Mouse (Mus musculus): ENCODE data around the gene Dmd.

Gene Dmd

DNA sequence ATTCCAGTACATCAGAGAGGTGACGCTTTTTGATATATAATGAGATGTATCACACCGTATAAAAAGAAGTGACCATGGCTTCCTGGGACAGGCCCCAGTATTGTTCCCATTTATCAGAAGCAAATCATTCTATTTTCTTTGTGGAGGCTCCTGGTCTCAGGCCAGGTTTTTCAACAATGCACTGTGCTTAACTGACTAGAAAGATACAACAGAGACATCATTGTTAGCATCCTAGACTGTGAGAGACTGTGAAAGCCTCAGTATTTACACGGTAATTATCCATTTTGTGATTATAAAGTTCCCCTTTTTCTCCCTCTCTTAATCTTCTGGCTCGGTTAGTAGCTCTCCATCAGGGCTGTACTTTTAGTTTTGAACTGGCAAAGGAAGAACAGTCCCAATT, 1487.9 kb downstream of the Dmd start:
- no peak for DNase-seq

DNA sequence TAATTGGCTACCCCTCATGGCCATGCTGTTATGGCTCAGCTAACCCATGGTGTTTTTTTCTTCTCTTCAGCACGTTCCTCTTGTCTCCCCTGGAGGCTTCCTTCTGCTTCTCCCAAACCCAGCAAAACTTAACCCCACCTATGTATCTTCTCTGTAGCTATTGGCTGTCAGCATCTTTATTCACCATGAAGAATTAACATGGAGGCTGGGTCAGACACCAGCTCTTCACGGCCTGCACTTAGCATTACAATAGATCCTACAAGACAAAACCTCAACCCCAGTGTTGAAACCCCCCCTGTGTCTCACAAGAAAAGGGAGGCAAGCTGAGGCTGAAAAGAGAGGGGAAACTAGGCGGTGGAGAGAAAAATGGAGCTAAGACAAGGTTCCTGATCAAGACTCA, 1494.3 kb downstream of the Dmd start:
- DNase-seq = peak; percentile 1

GRCm38 (mm10) chrX:84443985-84444384, 1495.3 kb downstream of the Dmd start:
- DNase-seq = no peak

- no peak for DNase-seq
Observed at GRCm38 (mm10) chrX:84444638-84445037, 1496.0 kb downstream of the Dmd start.

DNA sequence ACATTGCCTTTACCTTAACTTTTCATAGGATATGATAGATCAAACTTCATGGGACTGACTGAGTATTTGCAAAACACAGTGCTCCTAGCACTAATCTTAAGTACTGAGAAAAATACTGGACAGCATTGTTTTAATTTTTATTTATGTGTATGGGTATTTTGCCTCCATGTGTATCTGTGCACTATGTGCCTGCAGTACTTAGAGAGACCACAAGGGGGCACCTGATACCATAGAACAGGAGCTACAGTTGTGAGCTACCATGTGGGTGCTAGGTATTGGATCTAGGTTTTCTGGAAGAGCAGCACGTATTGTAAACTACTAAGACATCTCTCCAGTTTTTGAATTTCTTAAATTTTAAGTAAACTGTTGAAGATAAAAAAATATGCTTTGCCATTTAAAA, 1505.8 kb downstream of the Dmd start:
- DNase-seq = peak; percentile 4

GRCm38 (mm10) chrX:84514650-84515366, 1566.1 kb downstream of the Dmd start:
- DNase-seq = peak; percentile 7

DNA sequence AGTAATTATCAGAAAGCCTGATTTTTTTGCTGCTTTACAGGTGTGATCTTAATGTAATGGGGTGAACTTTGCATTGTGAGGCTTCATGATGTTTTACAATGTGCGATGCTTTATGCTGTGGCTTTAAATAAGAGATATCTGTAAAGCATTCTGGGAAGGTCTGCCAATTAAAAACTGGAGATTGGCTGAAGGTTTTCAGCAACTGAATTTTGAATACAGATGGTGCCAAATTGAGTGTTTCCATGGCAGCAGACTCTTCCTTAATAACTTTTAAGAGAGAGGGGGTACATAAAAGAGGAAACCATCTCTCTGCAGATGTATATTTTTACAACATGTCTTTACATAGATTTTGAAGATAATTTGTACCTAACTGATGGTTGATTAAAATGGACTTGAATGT, 1603.3 kb downstream of the Dmd start:
- DNase-seq = no peak

DNA sequence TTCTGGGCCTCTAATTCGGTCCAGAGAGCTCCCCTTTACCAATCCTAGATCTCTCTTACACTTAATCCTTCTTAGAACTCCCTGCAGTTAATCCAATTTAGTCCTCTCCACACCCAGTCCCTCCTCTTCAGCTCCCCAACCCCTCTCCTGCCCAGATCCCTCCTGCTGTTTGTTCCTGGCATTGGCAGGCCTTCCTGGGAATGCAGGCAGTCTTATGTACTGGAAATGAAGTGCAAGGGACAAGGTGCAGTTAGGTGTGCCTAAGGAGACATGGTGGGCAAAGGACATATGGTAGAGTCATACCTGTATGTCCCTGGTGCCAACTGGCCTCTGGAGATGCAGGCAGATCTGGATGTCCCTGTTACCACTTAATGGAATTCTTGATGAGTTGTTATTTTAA, 1604.8 kb downstream of the Dmd start:
- DNase-seq = no peak

DNA sequence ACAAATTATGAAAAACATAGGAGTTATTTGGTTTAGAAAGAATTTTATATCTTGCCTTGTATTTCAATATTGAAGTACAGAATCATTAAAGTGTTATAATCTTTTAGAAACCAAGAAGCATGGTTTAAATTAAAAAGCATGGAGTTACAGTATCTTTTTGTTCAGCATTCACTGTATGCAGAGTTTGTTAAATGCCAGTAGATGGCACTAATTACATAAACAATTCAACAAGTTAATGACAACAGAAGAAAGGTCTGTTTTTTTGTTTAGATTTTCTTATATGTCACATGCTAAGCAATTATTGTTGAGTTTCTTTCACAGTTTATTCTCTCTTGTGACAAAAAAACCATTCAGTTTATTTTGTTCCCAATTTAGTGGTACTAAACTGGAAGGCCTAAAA, 1649.8 kb downstream of the Dmd start:
- DNase-seq = no peak

DNA sequence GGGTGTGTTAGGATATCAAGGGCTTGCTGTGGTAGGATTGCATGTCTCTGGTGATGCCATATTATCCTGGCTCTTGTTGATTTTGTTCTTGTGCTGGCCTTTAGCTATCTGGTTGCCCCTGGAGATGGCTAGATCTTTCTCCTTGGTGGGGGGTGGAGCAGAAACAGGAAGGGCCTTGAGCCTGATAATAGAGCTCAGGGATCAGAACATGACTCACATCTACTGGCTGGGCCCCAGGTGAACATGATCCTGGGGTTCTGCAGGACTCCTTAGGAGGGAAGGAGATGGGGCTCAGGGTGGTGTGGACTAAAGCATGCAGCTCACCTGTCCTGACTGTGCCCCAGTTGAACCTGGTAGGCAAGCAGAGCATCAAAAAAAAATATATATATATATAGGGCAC, 1691.8 kb downstream of the Dmd start:
- DNase-seq = no peak

GRCm38 (mm10) chrX:84747683-84748082, 1799.0 kb downstream of the Dmd start:
- DNase-seq = peak; percentile 34

- DNase-seq = peak; percentile 80
Observed at GRCm38 (mm10) chrX:84860012-84860647, 1911.5 kb downstream of the Dmd start.

DNA sequence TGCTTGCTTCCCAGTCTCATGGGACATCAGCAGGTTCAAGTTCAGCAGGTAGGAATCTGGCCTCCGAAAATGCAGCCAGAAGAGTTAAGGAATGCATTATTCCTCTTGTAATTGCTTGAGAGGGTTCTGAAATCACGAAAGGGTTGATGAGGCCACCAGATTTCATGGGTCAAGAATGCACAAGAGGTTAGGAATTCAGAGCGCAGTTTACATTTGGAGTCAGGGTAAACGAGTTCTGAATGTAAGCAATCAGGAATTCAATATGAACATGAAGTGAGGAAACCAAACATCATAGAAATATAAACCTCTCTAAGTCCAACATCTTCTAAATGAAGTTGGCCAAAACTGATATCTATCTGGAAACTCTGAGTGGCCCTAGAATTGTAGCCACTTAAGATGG, 1924.4 kb downstream of the Dmd start:
- no peak for DNase-seq

DNA sequence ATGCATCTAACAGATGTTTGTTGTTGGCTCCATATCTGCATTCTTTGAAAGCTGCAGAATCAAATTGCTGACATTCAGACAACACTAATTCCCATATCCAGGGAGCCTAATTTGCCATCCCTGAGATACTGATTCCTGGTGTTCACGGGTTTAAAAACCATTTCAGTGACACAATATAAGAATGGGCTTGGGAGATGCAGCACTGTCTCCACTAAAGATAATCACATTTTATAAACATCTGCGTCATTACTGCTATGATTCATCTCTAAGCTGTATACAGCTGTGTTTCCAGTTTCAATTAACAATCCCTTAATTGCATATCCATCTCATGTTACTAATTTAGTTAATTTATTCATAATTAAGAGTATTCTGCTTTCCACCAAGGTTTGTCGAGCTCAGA, 1929.5 kb downstream of the Dmd start:
- DNase-seq = no peak

DNA sequence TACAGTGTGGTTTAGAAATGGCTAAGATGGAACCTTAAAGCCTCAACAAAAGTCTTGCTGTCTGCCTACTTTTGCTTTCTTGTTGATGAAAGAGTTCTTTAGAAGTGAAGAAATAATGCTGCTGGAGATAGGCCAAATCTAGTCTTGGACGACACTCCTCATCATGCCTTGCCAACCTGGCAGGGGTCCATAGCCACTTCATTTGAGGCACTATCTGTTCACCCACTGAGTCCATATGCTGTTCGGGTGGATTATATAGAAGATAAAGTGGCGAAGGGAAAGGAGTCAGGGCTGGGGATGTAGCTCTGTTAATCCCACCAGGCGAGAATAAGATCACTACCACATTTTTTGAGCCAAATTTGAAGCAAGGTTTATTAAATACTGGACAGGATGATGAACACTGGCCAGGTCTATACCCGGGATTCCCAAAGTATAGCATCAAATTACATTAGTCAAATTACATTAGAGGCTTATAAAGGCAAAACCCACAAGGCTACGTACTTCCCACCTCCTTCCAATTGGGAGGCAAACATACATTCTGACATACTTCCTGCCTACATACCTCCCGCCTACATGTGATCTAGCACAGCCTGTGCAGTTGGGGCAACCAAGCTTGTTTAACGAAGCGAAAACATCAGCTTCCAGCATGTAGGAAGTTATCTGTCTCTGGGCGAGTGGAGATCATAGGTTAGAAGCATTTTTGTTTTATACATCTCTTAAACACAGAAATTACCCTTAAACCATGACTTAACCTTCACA, 1984.2 kb downstream of the Dmd start:
- DNase-seq = no peak

DNA sequence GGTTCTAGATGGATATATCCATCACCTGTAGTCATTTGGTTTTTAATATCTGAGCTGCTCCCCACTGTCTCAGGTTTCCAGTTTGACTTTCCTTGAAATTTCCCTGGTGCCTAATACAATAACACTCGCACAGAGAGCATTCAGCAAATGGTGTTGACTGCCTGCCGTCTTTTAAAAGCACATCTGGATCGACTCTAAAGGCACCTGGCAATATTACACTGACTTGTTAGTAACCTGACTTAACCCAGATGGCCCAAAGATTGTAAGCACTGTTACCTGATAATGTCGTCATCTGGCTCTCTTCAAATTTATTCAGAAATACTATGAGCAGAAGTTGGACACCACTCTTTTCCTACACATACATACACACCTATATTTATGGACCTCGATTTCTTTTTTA, 2011.9 kb downstream of the Dmd start:
- peak; percentile 28 for DNase-seq

DNA sequence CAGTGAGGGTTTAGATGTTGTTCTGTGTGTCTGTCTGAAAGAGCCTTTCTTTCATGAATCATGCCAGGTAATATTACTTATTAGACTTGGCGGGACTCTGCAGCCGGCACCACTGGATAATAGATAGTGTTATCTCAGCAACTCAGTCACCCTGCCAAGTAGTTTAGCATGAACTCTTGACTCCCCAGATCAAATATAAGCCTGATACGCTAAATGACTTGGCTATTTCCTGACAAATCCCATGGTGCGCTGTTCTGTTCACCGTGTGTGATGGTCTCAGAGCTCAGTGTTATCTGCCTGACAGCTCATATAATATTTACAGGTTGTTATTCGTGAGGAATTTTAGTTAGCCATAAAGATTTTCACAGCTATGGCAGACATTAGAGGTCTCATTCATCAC, 2012.3 kb downstream of the Dmd start:
- peak; percentile 17 for DNase-seq

DNA sequence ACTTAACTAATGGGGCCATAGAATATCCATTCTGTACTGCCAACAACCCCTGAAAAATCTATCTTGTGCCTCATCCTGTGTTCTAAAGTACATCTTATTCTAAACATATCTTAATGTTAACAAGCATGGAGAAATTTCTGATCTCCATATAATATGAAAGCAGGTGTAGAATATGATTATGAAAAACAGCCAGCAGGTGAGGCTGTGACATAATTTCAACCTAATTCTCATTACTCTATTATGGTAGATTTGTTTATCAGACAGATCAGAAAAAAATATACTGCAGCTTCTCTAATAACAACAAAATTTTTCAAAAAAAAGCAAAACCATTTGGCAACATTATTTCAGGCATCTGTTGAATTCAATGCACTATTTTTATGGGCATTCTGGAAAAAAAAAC, 2059.6 kb downstream of the Dmd start:
- no peak for DNase-seq

DNA sequence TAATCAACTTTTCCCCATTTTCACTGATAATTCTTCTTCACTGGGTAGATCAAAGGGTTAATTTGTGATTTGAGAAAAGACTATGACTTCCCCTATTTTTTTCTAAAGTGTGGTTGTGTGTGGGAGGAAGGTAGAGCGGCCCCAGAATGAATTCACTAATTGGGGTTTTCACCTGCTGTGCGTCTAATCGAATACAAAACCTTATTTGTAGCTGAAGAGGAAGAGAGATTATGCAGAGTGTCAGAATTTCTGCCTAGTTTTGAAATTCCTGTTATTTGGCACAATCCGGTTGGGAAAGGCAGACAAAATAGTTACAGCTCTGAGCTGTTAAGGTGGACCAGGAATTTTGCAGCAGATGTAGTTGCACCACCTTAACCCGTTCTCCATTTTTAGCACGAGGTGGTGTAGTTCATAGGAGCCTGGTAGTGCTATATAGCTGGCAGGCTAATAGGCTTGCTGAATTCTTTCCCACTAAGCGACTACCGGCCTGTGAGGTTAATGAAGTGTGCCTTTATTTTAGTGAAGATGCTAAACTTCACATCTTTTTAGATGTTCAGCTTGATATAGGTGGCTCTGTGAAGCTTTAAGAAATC, 2092.9 kb downstream of the Dmd start:
- peak; percentile 8 for DNase-seq

GRCm38 (mm10) chrX:85046631-85047030, 2098.0 kb downstream of the Dmd start:
- no peak for DNase-seq

DNA sequence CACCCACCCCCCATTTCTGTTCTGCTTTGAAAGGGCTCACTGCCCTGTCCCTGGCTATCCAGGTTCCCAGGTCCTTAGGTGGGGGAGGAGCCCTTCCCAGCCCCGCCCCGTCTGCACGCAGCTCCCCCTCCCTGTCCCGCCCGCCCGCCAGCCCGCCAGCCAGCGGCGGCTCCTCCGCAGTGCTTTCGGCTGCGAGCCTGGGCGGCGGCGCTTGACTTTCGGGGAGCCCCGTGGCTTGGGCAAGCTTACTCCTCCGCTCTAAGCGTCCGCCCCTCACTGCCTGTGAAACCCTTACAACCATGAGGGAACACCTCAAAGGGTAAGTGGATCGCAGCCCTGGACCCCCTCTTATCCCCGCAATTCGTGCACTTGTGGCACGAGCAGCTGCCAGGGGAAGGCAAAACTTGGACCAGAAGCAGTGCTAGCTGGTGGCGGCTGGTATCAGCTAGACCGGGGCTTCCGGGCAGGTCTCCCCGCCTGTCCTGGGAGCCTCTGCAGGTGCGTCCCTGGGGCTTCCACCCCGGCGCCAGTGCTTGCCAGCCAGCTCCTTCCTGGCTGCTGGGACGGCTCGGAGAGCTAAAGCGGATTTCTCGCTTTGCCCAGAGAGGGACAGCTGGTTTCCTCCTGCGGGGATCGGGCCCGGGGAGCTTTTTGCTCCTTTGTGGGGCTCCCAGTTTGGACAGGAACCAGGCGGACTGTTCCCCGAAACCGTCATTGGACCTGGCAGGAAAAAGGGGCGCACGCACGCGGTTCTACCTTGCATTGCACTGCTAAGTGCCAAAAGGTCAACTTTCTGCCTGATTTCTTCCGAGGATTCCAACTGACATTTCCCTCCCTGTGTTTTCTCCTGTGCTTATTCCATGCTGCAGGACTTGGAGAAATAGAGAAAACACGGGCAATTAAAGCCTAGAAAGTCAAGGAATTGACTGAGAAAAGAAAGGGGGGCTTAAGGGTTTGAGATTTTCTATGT, 2099.8 kb downstream of the Dmd start:
- DNase-seq = peak; percentile 65

GRCm38 (mm10) chrX:85049593-85049992, 2100.9 kb downstream of the Dmd start:
- DNase-seq = peak; percentile 1

All from embryo, embryonic 11 days (tissue).